Mouse (Mus musculus) testis, postnatal 14 days (tissue): Measurements from ENCODE around the gene Syn3.
A peak's percentile ranks its signal among the peaks of the same experiment; 100 is the strongest.

Source experiments
- DNase-seq: peaks from one replicate; pipeline ENCODE4 v3.0.0; 2021; ENCODE audit warnings: low spot score

The Syn3 gene

DNA sequence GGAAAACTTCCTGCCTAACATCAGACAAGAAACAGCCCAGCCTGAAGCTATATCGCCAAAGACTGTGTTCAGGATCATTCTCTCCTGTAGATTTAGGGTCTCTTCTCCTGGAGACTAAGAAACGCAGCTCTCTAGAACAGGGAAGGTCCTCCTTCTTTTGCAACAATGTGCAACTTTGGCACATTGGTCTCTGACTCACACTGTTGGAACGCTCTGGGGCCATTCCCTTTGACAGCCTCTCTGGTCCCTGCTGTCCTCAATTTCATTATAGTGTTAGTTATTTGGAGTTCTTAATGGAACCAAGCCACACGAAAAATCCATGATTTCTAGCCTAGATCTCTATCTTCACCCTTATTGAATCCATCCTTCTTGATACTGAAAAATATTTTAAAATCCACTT is 191.5 kb downstream of the Syn3 start:
- no peak for DNase-seq

DNA sequence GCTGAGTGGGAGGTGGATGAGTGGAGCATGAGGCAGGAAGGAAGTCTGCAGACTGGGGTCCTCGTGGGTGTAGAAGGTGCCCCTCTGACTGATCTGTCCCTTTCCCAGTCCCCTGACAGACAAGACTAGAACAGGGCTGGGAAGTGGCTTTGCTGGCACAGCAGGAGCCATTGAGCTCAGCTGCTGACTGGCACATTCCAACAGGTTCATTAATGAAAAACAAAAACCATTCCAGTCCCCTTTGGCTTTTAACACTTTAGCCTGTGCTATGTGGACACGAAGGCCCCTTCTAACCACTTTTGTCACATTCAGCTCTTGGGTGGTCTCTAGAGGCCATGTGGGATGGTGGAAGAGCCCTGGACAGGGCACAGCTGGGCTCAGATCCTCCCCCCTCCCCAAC is 194.1 kb downstream of the Syn3 start:
- DNase-seq: no peak

DNA sequence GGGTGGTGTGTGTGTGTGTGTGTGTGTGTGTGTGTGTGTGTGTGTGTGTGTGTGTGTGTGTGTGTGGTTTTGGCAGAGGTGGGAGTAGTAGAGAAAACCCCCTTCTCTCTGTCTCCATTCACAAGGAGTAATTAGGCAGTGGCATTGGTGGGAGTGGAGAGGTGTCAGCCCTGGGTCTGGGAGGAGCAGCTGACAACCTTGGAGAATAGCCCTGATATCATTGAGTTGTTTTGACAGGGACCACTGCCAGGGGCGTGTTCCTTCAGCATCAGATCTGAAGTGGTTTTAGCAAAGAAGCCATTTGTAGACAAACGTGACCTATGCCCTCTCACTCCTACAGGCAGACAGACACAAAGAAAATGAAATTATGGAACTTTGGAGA is 195.2 kb downstream of the Syn3 start:
- DNase-seq: no peak

DNA sequence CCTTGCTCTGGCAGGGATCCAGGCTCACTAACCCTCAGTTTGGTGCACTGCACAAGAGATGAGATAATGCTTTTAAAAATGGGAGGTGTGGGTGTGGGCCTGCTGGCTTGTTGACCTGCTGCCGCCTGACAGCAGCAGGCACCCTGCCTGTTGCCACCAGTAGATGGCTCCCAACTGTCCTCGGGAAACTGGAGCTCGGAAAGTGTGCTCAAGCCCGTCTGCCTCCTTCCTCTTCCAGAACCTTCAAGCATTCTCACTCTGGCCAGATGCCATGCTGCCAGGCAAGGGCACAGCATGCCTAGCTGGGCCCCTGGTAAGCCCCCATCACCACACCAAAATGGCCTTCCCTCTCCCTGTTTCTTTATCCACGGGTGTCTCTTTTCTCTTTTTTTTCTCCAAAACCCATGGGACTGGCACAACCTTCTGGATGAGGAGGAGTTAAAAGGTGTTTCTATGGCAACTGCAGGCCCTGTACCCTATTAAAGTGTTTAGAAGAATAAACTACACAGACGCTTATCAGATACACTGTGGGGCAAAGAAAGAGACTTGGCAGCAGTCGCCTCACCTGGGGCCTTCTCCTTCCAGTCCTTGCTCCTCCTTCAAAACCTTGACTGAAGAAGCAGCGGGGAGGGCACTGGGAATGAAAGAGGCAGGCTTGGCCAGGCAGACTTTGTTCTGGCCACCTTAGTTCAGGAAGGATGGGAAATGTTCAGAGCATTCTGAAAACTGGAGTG is 195.8 kb downstream of the Syn3 start:
- DNase-seq: peak; percentile 65

- no peak for DNase-seq
Measured at GRCm38 (mm10) chr10:86302318-86302648, 196.4 kb downstream of the Syn3 start.

- no peak for DNase-seq
Measured at GRCm38 (mm10) chr10:86301593-86302317, 196.9 kb downstream of the Syn3 start.

DNA sequence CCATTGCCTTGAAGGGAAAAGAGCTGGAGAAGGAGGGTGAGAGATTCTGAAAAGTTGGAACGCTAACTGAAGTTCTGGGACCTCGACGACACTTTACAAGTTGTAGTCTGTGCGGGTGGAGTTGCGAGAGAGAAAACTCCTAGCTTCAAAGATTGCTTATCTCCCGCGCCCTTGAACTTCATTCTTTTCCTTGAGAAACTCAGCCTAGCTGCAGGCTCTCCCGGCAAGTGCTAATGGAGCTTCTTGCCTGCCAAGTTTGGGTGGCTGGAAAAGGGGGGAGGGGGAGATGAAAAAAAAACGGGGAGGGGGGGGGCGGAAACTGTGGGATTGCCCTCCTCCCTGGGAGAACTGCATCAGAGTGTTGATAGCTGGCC is 197.6 kb downstream of the Syn3 start:
- peak; percentile 40 for DNase-seq

GRCm38 (mm10) chr10:86300293-86301116 is 198.2 kb downstream of the Syn3 start, which contains the start of gene Timp3:
Gene Timp3 (plus strand): TSS chr10:86300372.
- DNase-seq: peak; percentile 67

DNA sequence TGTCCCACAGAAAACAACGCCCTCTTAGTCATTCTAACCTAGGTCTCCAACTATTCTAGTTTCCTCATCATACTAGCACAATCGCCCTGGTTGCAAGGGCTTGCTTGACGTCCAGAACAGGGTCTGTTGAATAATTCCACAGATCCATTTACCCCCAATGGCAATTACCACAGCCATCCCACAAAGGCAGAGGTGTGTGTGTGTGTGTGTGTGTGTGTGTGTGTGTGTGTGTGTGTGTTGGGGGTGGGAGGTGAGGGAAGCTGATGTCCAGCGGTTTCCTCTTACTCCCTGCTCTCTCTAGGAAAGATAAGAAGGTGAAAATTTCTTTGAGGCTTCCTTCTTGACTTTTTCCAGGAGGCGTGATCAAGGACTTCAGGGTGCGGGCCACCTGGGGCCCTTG is 198.9 kb downstream of the Syn3 start:
- no peak for DNase-seq

DNA sequence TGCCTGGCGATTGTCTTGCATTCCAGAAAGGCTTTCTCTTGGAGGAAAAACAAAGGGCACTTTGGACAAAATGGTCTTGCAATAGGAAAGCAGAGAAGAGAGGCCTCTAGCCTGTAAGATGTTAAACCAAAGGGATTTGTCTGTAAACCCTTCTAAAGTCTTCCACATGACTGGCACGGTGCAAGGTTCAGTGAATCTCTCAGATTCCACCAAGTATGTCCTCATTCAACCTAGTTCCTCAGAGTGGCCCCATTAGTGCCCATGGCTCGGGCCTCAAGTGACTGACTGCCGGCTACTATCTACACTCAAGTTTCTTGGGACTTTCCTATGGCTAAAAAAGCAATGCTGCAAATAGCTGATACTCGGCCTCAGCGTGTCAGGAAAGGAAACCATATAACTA is 200.4 kb downstream of the Syn3 start:
- DNase-seq: no peak

- DNase-seq: no peak
Measured at GRCm38 (mm10) chr10:86297307-86297706, 201.4 kb downstream of the Syn3 start.

DNA sequence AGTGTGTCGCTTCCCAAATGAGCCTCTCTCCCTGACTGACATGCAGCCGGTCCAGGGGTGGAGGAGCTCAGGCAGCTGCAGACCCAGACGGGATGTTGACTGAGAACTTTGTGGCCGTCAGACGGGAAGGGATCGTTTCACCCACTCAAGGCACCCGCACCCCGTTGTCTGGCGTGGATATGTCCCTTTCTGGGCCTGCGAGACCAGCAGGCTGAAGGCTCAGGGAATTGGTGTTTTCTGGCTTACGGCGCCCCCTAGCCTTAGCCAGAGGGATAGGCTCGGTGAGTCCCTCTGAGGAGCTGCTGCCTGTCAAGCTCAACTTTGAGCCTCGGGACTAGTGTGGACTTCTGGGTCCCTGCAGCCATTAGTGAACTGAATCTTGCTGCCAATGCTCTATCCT is 202.6 kb downstream of the Syn3 start:
- peak; percentile 62 for DNase-seq

GRCm38 (mm10) chr10:86295454-86296098 is 203.1 kb downstream of the Syn3 start:
- DNase-seq: no peak

DNA sequence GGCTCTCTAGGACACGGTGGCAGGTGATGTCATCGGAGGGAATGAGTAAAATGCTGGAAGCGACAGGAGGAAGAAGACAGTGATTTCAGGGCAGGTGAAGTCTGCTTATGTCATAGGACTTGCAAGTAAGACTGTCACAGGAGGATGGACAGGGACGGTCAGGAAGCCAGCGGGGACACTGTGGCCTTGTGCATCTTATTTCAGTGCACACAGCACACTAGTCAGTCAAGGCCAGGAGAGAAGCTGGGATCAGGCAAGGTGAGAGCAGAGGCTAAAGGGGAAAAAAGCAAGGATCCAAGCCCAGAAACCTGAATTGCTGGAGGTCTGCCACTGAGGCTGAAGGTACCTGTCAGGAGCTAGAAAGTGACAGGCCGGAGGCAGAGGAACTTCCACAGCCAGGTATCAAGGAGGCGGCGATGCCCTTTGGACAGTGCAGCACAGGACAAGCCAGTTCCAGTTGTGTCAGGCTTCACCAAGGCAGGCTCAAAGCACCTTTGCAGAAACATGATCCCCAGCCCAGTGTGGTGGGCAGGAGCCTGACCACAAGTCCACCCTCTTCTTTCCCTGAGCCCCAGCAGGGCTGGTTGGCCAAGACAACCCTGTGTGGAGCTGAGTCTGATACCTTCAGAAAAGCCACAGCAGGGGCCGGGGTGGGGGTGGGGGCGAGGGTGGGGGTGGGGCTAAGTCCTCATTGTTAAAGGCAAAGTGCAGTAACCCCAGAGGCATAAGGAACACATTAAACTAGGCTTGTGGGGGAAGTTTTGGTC is 203.9 kb downstream of the Syn3 start:
- no peak for DNase-seq

- DNase-seq: no peak
Measured at GRCm38 (mm10) chr10:86293880-86294279, 204.8 kb downstream of the Syn3 start.

GRCm38 (mm10) chr10:86290109-86290771 is 208.5 kb downstream of the Syn3 start:
- no peak for DNase-seq

DNA sequence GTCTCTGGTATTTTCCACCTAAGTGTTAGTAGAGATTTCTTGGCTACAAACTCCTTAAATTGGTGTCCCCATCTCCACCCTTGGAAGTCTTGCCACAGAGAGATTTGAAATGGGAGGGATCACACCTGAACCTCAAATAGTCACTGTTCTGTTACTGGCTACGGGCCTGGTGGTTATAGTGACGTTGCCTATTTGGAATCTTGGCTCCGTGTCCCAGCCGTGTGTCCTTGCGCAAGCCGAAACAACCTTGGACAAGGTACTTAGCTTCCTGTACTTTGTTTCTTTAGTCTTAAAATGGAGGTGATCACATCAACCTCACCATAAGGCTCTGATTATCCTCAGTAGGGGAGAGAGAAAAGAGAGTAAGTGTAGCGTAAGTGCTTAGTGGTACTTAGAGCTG is 212.2 kb downstream of the Syn3 start:
- DNase-seq: no peak

DNA sequence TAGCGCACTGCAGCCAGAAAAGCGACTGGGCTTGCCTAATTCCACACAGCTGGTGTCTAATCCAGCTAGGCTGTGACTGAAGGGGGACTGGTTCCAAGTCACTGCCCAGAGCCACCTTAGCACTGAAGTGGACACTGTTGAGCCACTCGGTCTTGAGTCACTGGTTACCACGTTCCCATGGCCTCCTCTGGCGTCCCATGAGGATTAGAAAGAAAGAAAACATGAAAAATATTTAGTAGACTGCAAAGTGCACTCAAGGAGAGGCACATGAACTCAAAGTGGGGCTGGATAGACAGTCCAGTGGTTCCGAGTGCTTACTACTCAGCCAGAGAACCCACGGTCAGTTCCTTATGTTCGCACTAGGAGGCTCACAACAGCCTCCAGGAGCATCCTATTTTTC is 217.5 kb downstream of the Syn3 start:
- no peak for DNase-seq

GRCm38 (mm10) chr10:86279579-86280168 is 219.0 kb downstream of the Syn3 start:
- DNase-seq: no peak

DNA sequence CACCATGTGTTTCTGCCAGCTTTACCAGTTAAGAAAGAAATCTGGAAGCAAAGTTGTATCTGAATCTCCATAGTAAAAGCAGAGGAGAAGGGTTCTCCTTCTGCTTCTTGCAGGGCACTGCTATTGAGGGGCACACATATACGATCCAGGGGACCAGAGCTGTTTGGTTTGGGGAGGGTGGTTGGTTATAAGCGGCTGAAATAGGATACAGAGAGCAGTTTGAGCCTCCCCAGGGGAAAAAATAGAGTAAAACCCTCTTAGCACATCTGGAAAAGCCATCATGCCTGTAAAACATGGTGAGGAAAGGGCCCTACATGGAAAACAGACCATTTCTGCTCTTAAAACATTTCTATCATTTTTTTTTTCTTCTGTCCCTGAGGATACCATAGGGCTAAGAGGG is 220.2 kb downstream of the Syn3 start:
- DNase-seq: no peak

DNA sequence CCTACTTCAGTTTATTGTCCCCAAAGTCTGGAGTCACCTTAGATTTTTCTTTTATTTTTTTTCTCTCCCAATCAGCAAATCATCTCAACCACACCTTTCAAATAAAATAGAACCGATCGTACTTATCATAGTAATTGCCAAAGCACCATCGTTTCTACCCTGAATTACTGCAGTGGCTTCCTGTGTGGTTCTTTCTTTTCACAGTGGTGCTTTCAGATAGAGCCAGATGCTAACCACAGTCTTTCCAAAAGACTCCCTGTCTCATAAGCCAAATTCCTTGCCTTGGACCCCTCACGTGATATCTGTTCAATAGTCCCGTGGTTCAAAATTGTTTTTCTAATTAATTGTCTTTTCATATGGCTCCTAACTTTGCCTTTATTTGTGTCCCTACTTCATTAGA is 221.4 kb downstream of the Syn3 start:
- no peak for DNase-seq
